Mouse (Mus musculus) kidney, adult 2 months (tissue): Measurements from ENCODE around the gene Panx1.

Source experiments
- CTCF ChIP-seq: fragments of 200-500 bp; conservative IDR thresholded peaks from 2 replicates; pipeline ENCODE4 v1.5.1; 2011; ENCODE audit warnings: low read depth, mild to moderate bottlenecking, control low read depth, low read length, moderate library complexity, mixed read lengths; ENCODE audit not compliant: insufficient read depth, insufficient read length
- POLR2A ChIP-seq: fragments of 200-500 bp; IDR thresholded peaks from one replicate; pipeline ENCODE4 v1.6.1; 2011; ENCODE audit warnings: low read depth, low read length, control low read depth

DNA sequence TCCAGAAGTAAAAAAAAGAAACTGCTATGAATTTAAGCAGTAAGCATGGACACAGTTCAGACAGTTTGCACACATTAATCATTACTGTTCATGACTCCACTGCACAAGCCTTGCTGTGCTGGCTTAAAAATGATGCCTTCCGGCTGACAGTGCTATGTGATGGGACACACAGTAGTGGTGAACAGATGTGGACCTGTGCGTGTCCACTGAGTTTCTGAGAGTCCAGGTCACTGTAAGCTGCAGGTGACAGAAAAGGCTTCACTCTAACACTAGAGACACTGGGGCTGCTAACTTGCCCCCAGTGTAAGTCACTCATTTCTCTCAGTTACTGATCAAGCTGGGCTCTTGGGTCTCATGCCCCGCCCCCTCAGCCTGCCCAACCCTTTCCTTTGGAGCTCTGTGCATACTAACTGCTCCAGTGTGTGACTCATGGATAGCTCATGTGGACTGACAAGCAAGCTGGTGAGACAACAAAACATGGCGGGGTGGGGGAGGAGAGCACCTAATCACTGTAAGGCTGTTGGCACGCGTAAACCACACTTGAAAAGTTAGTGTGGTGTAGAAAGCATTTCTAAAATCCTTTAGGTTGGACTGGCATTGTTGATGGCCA is 23.5 kb upstream of the Panx1 start:
- TF ChIP-seq CTCF (no peak), POLR2A (no peak)
